Mouse (Mus musculus): ENCODE data around the gene Adck1.
"Not testable (repeated sequence)": the region's sequence is repeated elsewhere in the genome, so short reads cannot be mapped to it uniquely, and the experiment has no call there.

Adck1 gene

GRCm38 (mm10) chr12:88426926-88427325, 66.6 kb downstream of the Adck1 start:
- DNase-seq (ENCODE audit: low spot score) = no peak

DNA sequence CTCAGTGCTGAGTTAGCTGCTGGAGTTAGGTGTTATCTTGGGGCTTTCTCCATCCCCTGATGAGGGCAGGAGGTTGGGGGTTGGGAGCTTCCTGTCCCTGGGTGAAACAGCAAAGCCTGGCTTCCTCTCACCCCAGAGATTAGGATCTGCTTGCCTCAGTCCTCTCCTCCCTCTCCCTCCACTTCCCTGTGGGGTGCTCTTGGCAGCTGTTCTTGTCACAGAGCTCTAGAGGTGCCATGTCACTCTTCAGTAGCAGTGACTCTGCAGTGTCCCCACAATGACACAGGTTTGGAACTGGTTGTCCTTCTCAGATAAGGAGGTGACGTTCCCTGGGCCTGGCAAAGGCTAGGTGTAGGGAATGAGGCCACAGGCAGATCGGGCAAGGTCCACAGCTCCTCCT, 68.4 kb downstream of the Adck1 start:
- no peak for DNase-seq (ENCODE audit: low spot score)

- DNase-seq (ENCODE audit: low spot score) = no peak
Observed at GRCm38 (mm10) chr12:88432277-88432676, 71.9 kb downstream of the Adck1 start.

DNA sequence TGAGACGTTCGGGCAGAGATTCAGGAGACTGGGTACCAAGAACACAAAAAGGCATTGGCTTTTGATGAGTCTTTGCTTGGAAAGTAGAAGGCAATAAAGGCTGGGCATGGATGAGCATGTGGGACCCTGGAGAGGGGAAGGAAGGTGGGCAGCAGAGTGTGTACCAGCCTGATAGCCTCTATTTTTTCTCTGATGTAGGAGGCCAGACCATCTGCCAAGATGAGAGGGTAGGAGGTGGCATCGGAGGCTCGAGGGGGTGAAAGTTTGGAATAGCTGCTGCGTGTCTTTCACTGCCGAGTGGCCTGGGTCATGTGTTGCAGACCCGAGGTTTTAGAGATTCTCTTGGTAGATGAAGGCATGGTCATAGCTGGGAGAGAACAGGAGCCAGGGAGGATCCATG, 72.8 kb downstream of the Adck1 start:
- no peak for DNase-seq (ENCODE audit: low spot score)

DNA sequence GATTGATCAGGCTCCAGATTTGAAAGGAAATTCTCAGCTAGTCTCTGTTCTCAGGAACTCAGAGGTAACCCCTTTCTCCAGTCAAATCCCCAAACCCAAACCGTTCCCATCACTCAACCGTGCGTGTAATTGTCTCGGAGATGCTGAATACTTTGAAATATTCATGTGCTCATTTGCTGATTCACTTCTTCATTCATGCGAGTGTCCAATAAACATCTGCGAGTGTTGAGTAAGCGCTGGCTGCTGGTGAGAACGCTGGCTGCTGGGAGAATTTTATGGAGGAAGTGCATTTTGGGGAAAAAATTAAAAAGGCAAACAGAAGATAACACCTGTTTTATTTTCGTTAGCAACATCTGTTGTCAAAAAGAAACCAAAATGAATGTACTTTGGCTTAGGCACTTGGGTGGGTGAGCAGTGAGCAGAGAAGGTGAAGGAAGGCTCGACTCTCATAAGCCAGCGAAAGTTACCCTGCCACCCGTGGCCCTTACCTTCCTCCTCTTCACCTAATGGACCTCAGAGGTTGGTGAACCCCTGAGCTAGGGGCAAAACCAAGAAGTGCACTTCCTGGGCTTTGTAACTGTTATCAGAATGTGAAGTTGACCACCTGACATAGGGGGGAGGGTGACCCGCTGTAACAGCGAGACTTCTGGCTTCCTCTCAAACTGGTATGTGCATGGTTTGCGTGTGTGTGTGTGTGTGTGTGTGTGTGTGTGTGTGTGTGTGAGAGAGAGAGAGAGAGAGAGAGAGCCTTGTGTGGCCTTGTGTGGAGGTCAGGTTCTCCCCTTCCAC, 76.8 kb downstream of the Adck1 start:
- DNase-seq (ENCODE audit: low spot score) = no peak

DNA sequence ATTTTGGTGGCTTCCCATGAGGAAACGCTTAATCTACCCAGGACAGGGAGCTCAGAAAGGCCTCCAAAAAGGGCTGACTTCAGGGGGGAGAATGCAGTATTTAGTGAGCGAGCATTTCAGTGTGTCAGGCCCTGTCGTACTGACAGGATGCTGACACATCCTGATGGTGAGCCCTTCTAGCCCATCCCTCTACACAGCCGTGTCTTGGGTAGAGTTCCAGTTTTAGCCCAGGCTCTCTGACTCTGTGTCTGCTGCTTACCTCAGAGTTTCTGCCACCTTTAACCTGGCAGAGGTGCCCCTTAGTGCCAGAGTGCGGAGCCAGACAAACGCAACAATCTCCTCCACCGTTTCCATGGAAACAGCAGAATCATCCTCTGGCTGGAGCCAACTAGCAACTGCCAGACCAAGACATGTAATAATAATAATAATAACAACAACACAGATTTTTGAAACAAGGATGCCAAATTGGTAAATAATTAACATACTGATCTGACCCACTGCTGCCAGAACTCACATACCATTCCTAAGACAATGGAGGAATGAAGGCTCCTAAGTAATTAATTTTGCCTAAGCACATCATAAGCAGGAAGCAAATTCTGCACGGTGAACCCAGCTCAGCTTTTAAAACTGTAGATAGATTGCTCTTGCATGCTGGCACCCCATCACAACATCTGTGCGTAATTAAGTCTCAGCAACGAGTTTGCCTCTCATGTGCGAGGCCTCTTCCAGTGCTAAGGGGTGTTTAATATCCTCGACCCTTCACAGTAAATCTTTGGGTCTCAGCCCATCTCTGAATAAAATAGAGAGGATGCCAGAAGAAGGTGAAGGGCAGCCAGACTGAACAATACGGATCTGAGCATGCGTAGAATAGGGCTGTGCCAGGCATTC, 81.8 kb downstream of the Adck1 start:
- no peak for DNase-seq (ENCODE audit: low spot score)

GRCm38 (mm10) chr12:88444040-88444439, 83.7 kb downstream of the Adck1 start:
- DNase-seq (ENCODE audit: low spot score) = no peak

DNA sequence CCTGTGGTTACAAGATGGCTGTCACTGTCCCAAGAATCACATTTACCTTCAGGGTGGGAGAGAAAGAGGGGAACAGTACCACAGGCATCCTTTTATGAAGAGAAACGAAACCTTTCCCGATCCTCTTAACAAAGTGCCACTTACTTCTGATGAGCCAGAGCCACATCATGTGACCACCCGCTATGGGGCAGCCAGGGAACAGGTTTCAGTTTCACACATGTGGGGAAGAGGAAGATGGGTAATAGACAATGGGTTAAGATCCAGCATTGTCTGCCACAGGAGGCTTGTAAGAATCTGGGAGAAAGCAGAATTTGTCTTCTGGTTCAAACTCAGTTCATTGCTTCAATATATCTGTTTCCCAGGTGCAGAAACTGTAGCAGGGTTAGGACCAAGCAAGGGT, 85.1 kb downstream of the Adck1 start:
- DNase-seq (ENCODE audit: low spot score) = no peak

DNA sequence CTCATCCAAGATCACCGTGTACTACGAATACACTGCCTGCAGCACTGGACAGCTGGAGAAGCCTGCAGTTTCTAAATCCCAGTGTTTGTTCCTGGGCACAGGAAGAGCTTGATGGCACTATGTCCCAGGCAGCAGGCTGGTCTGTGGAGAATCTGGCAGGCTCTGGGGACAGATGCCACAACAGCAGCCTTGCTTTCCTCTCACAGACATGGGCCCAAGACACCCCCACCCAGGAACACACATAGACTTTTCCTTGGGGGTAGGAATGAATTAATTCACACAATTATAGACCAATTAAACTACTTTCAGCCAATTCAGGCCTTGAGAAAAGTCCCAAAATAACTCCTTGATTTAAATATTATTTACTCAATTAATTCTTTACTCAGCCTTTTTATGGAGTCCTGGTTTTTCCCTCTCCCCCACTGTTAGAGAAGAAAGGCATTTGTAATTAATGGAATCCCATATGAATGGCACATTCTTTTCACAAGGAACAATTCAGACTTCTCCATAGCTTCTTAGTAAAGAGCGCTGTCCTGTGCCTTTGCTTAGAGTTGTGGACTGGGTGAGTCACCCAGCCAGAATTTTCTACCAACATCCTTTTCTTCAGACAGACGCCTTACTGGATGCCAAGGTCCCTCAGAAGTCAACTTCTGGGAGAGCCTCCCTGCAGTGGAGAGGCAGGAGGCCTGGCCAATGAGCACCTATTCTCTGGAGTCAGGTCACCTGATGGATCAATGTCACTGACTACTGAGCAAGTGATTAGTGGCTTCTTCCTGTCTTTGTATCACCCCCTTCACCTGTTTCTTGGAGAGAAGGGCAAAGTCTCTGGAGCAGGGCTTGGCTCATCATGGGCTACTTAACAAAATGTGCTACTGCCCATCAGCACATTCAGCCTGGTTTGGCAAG, 90.6 kb downstream of the Adck1 start:
- DNase-seq (ENCODE audit: low spot score) = no peak

DNA sequence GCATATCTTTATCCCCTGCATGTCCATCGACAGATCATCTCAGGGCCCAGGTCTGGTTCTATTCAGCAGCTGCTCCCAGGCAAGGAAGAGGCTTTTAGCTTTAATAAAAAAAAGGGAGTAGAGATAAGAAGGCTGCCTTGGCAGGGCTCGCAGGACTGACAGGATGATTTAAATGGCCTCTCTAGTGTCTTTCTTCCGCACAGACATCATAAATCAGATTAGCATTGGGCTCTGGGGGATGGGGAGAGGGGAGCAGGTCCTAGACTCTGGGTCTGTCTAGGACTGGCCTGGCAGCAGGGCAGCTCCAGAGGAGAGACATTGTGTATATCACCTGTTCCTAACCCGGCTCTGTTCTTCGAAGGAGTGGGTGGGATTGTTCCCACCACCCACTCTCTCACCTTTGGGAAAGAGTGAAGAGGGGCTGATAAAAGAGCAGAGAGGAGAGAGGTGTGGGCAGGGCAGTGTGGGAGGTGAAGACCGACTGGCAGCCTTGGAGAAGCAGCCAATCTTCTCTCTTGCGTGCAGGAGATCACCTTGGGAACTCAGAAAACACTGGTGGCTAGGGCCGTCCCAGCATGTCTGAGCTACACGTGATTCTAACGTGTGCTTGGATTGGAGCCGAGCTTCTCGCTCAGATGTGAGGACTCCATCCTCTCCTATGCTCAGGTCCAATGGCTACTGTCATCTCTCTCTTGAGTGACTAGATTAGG, 94.5 kb downstream of the Adck1 start:
- no peak for DNase-seq (ENCODE audit: low spot score)

DNA sequence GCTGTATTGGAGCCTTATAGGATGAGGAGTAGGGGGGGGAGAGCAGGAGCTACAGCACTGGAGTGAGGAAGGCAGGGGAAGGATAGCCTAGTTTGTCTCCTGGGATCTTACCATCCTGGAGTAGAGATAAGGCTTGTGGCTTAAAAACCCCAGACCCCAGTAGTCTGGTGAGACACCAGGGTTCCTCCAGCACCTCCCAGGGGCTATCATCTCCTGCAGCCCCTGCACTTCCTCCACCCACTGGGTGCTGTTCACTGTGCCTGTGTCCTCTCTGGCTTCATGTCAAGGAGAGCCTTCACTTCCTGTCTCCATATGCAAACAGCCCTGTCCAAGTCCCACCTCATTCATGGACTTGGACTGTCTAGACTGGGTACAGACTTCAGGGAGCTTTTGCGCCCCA, 96.7 kb downstream of the Adck1 start:
- no peak for DNase-seq (ENCODE audit: low spot score)

- no peak for DNase-seq (ENCODE audit: low spot score)
Observed at GRCm38 (mm10) chr12:88458936-88459335, 98.6 kb downstream of the Adck1 start.

- DNase-seq (ENCODE audit: low spot score) = no peak
Observed at GRCm38 (mm10) chr12:88459461-88459860, 99.1 kb downstream of the Adck1 start.

GRCm38 (mm10) chr12:88461026-88461425, 100.7 kb downstream of the Adck1 start:
- no peak for DNase-seq (ENCODE audit: low spot score)

GRCm38 (mm10) chr12:88463588-88464290, 103.4 kb downstream of the Adck1 start:
- DNase-seq (ENCODE audit: low spot score) = no peak

DNA sequence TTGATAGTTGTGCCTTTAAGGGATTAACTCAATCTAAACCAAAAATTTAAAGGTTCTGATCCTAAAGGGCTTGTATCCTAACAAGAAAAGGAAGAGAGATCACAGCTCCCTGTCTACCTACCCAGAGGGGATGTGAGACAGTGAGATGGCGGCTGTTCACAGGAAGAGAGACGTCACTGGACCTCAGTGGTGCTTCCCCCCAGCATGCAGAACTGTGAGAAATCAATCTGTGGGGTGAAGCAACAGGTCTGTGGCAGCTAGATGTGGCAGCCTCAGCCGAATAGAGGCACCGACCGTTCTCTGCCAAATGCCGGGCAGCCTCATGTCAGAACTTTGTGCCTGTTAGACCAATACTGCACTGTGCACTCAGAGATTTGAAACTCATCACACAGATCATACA, 106.4 kb downstream of the Adck1 start:
- DNase-seq (ENCODE audit: low spot score) = no peak

DNA sequence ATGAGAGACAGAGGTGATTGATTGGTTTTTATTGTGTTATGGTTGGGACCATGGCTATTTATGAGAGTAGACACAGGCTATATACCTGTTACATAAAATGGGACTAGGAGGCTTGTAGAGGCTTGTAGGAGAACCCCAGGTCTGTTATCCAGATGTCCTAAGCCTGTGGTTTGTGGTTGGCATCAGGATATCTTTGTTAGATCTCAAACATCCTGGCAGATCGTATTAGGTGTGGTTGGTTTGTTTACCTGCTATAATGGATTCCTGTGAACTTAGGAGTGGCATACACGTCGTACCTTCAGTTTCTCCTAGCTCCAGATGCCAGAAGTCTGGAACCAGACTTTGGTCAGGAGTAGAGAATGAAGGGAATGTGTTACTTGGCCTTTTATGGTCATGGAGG, 106.9 kb downstream of the Adck1 start:
- DNase-seq (ENCODE audit: low spot score) = no peak

DNA sequence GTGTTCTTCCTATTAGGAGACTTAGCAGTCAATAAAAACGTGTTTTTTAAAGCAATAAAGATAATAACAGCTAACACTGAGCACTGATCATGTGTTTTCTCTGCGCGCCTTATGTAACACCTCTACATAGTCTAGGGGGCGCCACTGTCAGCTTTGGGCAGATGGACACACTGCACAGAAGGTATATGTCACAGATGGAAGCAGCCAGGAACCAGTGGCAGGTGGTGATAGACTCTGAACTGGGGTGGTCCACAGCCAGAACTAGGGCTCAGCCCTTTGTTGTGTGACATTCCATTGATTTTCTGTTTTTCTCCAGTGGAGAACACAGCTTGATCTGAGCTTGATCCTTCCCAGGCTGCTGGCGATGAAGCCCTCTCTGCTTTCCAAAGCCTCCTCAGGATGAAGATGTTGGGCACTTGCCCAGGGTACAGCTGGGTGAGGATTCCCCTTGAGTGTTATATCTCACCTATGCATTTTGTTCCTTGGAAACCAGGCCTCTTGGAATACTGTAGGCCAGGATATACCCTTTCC, 107.6 kb downstream of the Adck1 start:
- DNase-seq (ENCODE audit: low spot score) = no peak

DNA sequence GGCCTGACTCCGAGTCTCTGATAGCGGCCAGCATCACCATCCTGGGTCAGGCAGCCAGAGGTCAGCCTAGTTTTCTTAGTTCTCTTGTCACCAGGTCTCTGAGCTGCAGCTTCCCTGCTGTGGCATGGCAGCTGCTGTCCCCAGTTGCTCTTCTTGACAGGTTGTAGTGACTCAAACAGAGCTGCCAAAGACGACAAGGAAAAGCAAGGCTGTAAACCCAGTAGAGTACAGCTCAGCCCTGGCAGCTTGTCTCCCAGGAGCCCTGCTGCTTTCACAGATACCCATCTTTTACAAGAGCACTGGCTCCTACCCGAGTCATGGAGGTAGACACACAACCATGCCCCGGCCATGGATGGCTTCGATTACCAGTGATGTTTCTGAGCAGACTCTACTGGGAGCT, 108.3 kb downstream of the Adck1 start:
- DNase-seq (ENCODE audit: low spot score) = no peak

- DNase-seq (ENCODE audit: low spot score) = not testable (repeated sequence)
Observed at GRCm38 (mm10) chr12:88471884-88472283, 111.5 kb downstream of the Adck1 start.

DNA sequence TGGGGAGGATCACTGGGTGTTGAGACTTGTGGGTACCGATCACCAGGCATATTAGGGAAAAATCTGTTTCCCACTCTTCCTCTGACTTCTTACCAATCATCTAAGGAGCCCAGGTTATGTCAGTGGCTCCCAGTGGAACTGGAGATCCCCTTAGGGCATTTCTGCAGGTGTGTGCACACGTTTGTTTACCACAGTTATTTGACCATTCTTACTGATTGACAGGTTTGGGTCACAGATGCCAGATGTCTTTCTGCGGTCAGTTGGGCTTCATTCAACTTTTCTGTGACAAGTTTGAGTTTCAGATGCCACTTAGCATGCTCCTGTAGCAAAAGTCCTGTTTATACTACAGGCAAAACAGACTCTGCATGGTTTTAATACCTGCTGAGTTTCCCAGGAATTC, 112.5 kb downstream of the Adck1 start:
- DNase-seq (ENCODE audit: low spot score) = no peak

All from testis, postnatal 10 days (tissue).